Mouse (Mus musculus) hindbrain, embryonic 11.5 days (tissue): Measurements from ENCODE around the gene Hoxa5. TPM values are rescaled to one million over a fixed set of nuclear protein-coding genes. Genes with fewer than 3 reads are reported as not detected.

Experiments used
- ATAC-seq: fragments of 200-750 bp; cut with Nextera tagmentation; 2 replicates; pipeline ENCODE4 v1.8.0; 2017; ENCODE audit warnings: mild to moderate bottlenecking, moderate TSS enrichment, moderate library complexity; ENCODE audit not compliant: low FRiP score
- DNase-seq: peaks from one replicate; pipeline ENCODE4 v3.0.0-alpha.2; 2015; ENCODE audit warnings: low spot score
- H3K27ac ChIP-seq: fragments of 300-500 bp; sonication (generic); 2 replicates; pipeline ENCODE4 v1.5.1; 2014; ENCODE audit warnings: mild to moderate bottlenecking, low read depth, low read length
- H3K27me3 ChIP-seq: fragments of 300-500 bp; sonication (generic); 2 replicates; pipeline ENCODE4 v1.6.1; 2014; ENCODE audit warnings: mild to moderate bottlenecking, low read length, moderate library complexity, mixed read lengths; ENCODE audit not compliant: control insufficient read depth, insufficient read depth
- H3K36me3 ChIP-seq: fragments of 300-500 bp; sonication (generic); 2 replicates; pipeline ENCODE4 v1.6.1; 2014; ENCODE audit warnings: mild to moderate bottlenecking, low read length, moderate library complexity, mixed read lengths; ENCODE audit not compliant: control insufficient read depth, insufficient read depth
- H3K4me1 ChIP-seq: fragments of 300-500 bp; sonication (generic); replicated peaks from 2 replicates; pipeline ENCODE4 v1.6.1; 2014; ENCODE audit warnings: low read length, mixed read lengths; ENCODE audit not compliant: control insufficient read depth, insufficient read depth
- H3K4me2 ChIP-seq: fragments of 300-500 bp; sonication (generic); replicated peaks from 2 replicates; pipeline ENCODE4 v1.6.1; 2014; ENCODE audit warnings: mild to moderate bottlenecking, low read depth, low read length
- H3K4me3 ChIP-seq: fragments of 300-500 bp; sonication (generic); 2 replicates; pipeline ENCODE4 v1.5.1; 2014; ENCODE audit warnings: low read depth, low read length
- H3K9ac ChIP-seq: fragments of 300-500 bp; sonication (generic); 2 replicates; pipeline ENCODE4 v1.6.1; 2014; ENCODE audit warnings: low read depth, low read length
- H3K9me3 ChIP-seq: fragments of 300-500 bp; sonication (generic); 2 replicates; pipeline ENCODE4 v1.6.1; 2016; ENCODE audit warnings: low read length; ENCODE audit not compliant: control insufficient read depth
- WGBS: fragments of 180-500 bp; shearing (Covaris S2); extraction: QIAGEN DNeasy Blood & Tissue Kit; methylation state at CpG from one replicate; pipeline ENCODE4 v1.1.7; 2014; 5-methylcytosine and 5-hydroxymethylcytosine counted together
- polyA plus RNA-seq: library from polyadenylated mRNA; unstranded; fragments of >200 nt; fragmentation: Nextera tagmentation; extraction: Ambion mirVana; gene quantifications from 2 replicates; pipeline ENCODE4 v1.2.1, GENCODE M21; 2014

Hoxa5 gene
- polyA plus RNA-seq, 1 experiment from 2014 or later: 23.8 TPM

GRCm38 (mm10) chr6:52159979-52160378, 44.4 kb downstream of the Hoxa5 start:
- Histone ChIP-seq H3K27me3 (peaks cover 45% of the 10 kb centered on the region), H3K4me2 (peak overlapping the region; percentile 95), H3K9ac (peak overlapping the region; percentile 84), H3K9me3 (no peaks in the 10 kb centered on the region), H3K4me1 (no peaks in the 10 kb centered on the region), H3K36me3 (no peaks in the 10 kb centered on the region), H3K4me3 (peak overlapping the region; percentile 76), H3K27ac (peak overlapping the region; percentile 94)
- peak; percentile 49 for DNase-seq
- ATAC-seq: no peak
- 0% methylated on average over 6 of the region's 9 CpGs for WGBS

GRCm38 (mm10) chr6:52159164-52159761, 45.1 kb downstream of the Hoxa5 start:
- ATAC-seq: 0 out of 2 replicates have a peak, but pooled peaks have one; percentile 10

GRCm38 (mm10) chr6:52158276-52159051, 45.9 kb downstream of the Hoxa5 start, which contains the start of gene Hoxa1:
Hoxa1 (minus strand) TSS chr6:52158317.
- WGBS: under 1% methylated on average over 52 of the region's 55 CpGs
- Histone ChIP-seq H3K4me1 (no peaks in the 10 kb centered on the region), H3K4me3 (peak within 1 kb of the TSS; percentile 76), H3K27ac (peak within 1 kb of the TSS; percentile 94), H3K4me2 (peak within 1 kb of the TSS; percentile 95), H3K9ac (peak within 1 kb of the TSS; percentile 84), H3K9me3 (no peaks in the 10 kb centered on the region), H3K27me3 (peaks cover 53% of the 10 kb centered on the region), H3K36me3 (no peaks in the 10 kb centered on the region)
- ATAC-seq (peak; percentile 91), DNase-seq (peak; percentile 86)

More at GRCm38 (mm10) chr6:52159164-52159761, 45.1 kb downstream of the Hoxa5 start:
- H3K36me3 ChIP-seq: no peaks in the 10 kb centered on the region
- peak overlapping the region; percentile 84 for H3K9ac ChIP-seq
- H3K4me2 ChIP-seq: peak overlapping the region; percentile 95
- peak overlapping the region; percentile 76 for H3K4me3 ChIP-seq
- H3K27ac ChIP-seq: peak overlapping the region; percentile 94
- no peaks in the 10 kb centered on the region for H3K9me3 ChIP-seq
- peaks cover 50% of the 10 kb centered on the region for H3K27me3 ChIP-seq
- 2% methylated on average over 12 of the region's 12 CpGs for WGBS
- H3K4me1 ChIP-seq: no peaks in the 10 kb centered on the region
- DNase-seq: peak; percentile 59

GRCm38 (mm10) chr6:52157466-52158275, 46.7 kb downstream of the Hoxa5 start:
- no peaks in the 10 kb centered on the region for H3K9me3 ChIP-seq
- ATAC-seq (peak; percentile 63; the same call in 1 of the 2 replicates), DNase-seq (peak; percentile 44)
- peaks cover 56% of the 10 kb centered on the region for H3K27me3 ChIP-seq
- WGBS: 1% methylated on average over 32 of the region's 32 CpGs
- H3K27ac ChIP-seq: peak overlapping the region; percentile 37; the same call in 1 of the 2 replicates
- H3K36me3 ChIP-seq: no peaks in the 10 kb centered on the region
- H3K9ac ChIP-seq: peak overlapping the region; percentile 44; the same call in 1 of the 2 replicates
- no peaks in the 10 kb centered on the region for H3K4me1 ChIP-seq
- peak overlapping the region; percentile 95 for H3K4me2 ChIP-seq
- peak overlapping the region; percentile 76 for H3K4me3 ChIP-seq

DNA sequence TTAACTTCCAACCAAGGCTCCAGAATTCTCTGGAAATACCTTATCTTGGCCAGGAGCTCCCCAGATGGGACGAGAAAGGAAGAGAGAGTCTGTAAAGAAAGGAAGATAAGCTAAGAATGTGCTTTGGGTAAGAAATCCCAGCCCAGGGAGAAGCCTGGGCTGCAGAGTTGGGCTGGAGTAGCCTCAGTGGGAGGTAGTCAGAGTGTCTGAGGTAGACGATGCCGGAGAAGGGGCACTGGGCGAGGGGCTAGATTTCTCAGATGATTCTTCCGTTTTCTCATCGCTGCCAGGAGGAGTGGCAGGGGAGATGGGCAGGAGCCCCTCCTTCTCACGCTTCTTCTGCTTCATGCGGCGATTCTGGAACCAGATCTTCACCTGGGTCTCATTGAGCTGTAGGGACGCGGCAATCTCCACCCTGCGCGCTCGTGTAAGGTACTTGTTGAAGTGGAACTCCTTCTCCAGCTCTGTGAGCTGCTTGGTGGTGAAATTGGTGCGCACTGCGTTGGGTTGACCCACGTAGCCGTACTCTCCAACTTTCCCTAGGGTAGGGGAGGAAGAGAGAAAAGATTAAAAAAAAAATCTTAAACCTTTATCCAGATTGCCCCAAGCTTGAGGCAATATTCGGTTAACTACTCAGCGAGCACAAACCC, 47.7 kb downstream of the Hoxa5 start:
- Histone ChIP-seq H3K4me2 (peak overlapping the region; percentile 95), H3K36me3 (no peaks in the 10 kb centered on the region), H3K9me3 (no peaks in the 10 kb centered on the region), H3K4me1 (no peaks in the 10 kb centered on the region), H3K27me3 (peaks cover 62% of the 10 kb centered on the region), H3K9ac (0 out of 2 replicates have a peak overlapping the region, but pooled peaks have one; percentile 20), H3K4me3 (peak overlapping the region; percentile 76), H3K27ac (no peak overlapping the region)
- peak; percentile 47 for DNase-seq
- no peak for ATAC-seq
- WGBS: under 1% methylated on average over 20 of the region's 20 CpGs

- H3K27ac ChIP-seq: no peak overlapping the region
- H3K9me3 ChIP-seq: no peaks in the 10 kb centered on the region
- H3K4me1 ChIP-seq: no peaks in the 10 kb centered on the region
- no peaks in the 10 kb centered on the region for H3K36me3 ChIP-seq
- DNase-seq (no peak), ATAC-seq (no peak)
- 48% methylated on average over 3 of the region's 3 CpGs for WGBS
- H3K4me3 ChIP-seq: no peak overlapping the region
- peaks cover 69% of the 10 kb centered on the region for H3K27me3 ChIP-seq
- H3K9ac ChIP-seq: no peak overlapping the region
- no peak overlapping the region for H3K4me2 ChIP-seq
These were observed 48.9 kb downstream of the Hoxa5 start for GRCm38 (mm10) chr6:52155471-52155870.

DNA sequence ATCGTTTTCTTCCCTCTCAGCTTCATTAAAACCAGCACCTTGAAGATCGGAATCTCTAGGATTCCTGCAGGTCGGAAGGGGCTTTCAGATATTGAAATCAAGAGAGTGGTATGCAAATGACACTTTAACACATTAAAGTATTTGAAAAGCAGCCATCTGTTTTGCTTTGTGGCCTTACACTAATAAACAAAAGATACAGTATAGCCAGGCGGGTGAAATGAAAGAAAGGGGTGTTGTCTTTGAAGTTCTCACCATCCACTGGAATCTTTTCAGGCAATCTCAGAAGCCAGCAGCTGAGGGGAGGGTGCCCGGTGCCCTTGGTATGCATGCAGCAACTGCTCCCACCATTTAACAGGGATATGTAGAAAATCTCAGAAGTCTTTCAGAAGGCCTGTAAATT, 50.3 kb downstream of the Hoxa5 start:
- no peaks in the 10 kb centered on the region for H3K9me3 ChIP-seq
- no peaks in the 10 kb centered on the region for H3K36me3 ChIP-seq
- no peaks in the 10 kb centered on the region for H3K4me1 ChIP-seq
- H3K9ac ChIP-seq: no peak overlapping the region
- 10% methylated on average over 5 of the region's 5 CpGs for WGBS
- H3K4me2 ChIP-seq: peak overlapping the region; percentile 6
- peak; percentile 37 for DNase-seq
- H3K4me3 ChIP-seq: no peak overlapping the region
- H3K27me3 ChIP-seq: peaks cover 74% of the 10 kb centered on the region
- no peak overlapping the region for H3K27ac ChIP-seq
- no peak for ATAC-seq

GRCm38 (mm10) chr6:52153270-52153669, 51.1 kb downstream of the Hoxa5 start:
- Histone ChIP-seq H3K4me2 (no peak overlapping the region), H3K36me3 (no peaks in the 10 kb centered on the region), H3K4me3 (no peak overlapping the region), H3K27ac (no peak overlapping the region), H3K4me1 (no peaks in the 10 kb centered on the region), H3K9ac (no peak overlapping the region), H3K9me3 (no peaks in the 10 kb centered on the region), H3K27me3 (peaks cover 73% of the 10 kb centered on the region)
- 1% methylated on average over 6 of the region's 6 CpGs for WGBS
- ATAC-seq: no peak
- no peak for DNase-seq
